Mouse (Mus musculus) 416B (cell line): ENCODE data around the gene Ermard.
"Not testable (repeated sequence)": the region's sequence is repeated elsewhere in the genome, so short reads cannot be mapped to it uniquely, and the experiment has no call there.

ENCODE experiments used
- DNase-seq: peaks from one replicate; pipeline ENCODE4 v3.0.0; 2011; ENCODE audit warnings: low read depth

Ermard gene

DNA sequence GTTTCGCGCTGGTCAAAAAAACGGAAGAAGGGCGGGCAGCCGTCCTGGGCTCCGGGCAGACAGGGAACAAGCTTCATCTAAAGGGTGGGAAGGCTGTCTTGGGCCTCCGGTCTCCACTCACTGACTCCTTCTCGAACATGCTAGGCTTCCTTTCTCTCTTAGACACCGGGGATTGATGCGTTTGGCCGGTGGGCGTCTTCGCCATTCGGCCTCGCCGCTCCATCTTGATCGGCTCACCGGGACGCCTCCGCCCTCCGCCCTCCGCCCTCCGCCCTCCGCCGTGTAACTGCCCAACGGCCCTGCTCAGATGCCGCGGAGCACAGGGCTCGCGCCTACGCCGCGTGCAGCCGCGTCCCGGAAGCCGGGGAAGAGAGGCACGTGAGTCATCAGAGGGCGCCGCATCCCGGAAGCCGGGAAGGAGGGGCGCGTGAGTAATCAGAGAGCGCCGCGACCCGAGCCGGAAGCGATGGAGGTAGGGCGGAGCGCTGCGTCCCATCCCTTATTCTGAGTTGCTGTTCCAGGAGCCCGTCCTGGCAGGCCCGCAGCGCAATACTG lies at the start of gene Ermard, which contains the start of the genes Tcte3 and Gm3448:
TSS of gene Ermard (plus strand) at position 34 of the 555 bp plus-strand sequence.
TSS of gene Tcte3 (minus strand) at position 314 of the 555 bp plus-strand sequence.
TSS of gene Gm3448 (minus strand) at position 363 of the 555 bp plus-strand sequence.
- DNase-seq: not testable (repeated sequence)

DNA sequence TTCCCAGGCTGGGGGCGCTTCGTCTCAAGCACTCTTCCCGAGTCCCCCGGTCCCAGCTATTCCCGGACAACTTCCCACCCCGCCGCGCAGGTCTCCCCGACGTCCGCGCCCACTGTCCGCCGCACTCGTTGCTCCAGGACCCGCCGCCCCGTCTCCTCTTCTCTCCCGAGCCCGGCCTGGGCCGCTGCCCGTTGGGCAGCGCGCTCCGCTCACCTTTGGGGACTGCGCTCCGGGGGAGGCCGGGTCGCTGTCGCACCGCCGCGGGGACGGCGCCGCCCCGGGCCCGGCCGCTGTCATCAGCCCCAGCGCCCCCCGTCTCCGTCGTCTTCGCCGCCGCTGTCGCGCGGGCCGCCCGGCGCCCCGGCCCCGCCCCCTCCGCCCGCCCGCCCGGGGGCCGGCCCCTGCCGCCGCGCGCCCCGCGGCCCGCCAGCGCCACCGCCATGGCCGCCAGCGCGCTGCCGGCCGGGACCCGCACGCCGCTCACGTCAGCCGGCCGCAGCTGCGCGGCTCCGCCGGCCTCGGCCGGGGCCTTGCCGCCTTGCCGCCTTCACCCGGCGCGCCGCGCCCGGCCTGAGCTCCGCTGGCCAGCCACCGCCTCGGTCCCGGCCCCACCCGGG lies 48.4 kb upstream of the Ermard start:
- DNase-seq: not testable (repeated sequence)

DNA sequence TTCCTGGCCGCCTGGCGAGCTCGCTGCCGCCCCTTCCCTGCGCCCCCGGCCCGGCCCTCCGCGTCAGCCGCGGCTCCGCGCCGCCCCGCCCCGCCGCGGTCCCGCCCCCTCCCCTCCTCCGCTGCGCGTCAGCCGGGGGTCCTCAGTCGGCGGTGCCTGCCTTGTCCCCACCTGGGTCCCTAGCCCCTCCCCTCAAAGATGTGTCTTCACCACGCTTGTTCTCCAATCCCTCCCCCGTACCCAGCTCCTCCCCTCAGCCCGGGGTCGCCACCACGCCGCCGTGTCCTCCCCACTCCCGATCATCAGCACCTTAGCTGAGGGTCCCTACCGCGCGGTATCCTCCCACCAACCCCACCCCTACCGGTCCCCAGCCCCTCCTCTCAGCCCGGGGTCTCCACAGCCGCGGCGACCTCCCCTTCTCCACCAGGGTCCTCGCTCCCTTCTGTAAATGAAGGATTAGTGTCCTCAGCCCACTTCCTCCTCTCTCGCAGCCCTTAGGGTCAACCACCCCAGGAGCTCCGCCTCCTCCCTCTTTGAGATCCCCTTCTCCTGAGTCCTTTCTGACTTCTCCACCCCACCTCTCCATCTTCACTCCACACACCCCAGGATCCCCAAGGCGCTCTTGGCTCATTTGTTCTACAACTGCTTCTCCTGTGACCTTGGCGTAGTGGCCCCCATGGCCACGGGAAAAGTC lies 47.7 kb upstream of the Ermard start:
- not testable (repeated sequence) for DNase-seq

DNA sequence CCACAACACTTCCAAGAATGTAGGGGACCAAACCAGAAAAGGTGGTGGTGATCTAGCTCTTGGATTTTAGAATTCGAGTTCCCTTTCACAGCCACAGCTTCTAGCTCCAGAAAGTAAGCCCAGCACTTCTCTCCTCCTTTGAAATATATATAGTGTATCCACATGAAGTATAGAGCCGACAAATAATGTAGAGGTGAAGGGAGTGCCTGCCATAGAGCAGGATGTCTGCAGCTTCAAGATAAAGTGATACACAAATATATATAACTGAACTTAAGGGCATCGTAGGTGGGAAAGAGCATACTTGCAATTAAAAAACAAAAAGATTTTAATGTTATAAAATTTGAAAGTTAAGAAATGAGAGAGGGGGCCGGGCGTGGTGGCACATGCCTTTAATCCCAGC lies 46.9 kb upstream of the Ermard start:
- not testable (repeated sequence) for DNase-seq

DNA sequence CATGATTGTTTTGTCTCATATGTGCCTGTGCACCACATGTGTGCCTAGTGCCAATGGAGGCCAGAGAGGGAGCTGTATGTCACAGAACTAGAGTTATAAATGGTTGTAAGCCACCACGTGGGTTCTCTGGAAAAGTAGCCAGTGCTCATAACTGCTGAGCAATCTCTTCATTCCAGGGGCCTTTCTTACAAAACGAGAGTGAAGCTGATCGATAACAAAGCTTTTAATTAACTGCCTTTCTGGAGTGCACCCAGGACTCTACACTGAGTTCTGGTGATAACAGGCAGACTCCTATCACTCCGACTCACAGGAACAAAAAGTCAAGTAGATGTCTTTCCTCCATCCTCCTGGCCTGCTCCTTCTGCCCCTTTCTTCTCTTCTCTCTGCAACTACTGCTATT lies 41.0 kb upstream of the Ermard start:
- not testable (repeated sequence) for DNase-seq

DNA sequence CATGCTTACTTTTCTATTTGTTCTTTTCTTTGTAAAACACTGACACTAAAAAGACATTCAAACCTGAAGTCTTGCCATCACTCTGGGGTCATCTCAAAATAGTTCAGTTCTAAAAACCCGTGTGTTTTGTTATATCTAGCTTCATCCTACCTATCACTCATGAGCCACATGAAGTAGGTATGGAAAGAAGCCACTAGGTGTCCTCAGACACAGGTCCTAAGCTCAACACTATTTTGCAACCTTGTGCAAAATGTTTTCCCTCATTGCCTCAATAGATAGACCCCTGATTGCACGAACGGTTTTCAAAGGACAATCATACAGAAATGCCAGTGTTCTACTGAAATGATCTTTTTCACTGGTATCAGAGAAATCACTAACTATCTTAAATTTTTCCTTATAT lies 31.9 kb upstream of the Ermard start:
- DNase-seq: not testable (repeated sequence)

DNA sequence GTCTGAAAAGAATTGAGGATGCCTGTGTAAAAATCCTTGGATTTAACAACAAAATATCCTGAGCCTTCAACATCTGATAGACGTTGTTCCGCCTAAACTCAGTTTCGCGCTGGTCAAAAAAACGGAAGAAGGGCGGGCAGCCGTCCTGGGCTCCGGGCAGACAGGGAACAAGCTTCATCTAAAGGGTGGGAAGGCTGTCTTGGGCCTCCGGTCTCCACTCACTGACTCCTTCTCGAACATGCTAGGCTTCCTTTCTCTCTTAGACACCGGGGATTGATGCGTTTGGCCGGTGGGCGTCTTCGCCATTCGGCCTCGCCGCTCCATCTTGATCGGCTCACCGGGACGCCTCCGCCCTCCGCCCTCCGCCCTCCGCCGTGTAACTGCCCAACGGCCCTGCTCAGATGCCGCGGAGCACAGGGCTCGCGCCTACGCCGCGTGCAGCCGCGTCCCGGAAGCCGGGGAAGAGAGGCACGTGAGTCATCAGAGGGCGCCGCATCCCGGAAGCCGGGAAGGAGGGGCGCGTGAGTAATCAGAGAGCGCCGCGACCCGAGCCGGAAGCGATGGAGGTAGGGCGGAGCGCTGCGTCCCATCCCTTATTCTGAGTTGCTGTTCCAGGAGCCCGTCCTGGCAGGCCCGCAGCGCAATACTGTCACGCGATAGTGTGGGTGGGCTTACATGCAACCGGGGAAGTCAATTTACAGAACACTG lies 31.1 kb upstream of the Ermard start, which contains the start of gene Gm3435:
TSS of gene Gm3435 (plus strand) at position 471 of the 708 bp plus-strand sequence.
- not testable (repeated sequence) for DNase-seq

DNA sequence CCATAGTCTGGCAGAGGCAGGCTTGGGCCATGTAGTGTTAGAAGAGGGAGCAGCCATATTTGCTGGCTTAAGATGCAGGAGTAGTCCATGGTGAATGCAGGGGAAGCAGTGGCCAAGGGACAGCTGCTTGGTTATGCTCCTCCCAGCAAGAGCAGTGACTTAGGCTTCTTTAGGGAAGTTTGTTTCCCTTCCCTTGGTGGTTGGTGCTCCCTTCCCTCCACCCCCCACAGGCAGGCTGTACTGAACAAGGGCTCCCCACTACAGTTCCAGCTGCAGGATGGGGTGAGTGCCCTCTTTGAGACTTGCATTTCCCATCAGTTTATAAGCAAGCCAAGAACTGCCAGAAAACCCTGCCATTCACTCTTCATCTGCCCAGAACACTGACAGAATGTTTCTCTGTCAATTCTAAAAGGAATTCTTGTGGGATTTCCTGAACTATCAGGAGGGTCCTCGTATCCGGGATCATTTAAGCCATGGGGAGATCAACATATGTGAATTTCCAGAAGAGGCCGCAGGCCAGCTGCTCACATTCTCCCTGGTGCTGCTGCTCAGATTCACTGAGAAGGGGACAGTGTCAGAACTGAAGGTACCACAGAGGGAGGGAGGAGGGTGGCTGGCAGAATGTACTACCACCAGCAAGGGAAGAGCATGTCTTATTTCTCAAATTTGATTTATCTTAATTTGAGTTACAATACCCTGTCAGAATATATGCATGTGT lies 19.3 kb upstream of the Ermard start:
- DNase-seq: not testable (repeated sequence)

DNA sequence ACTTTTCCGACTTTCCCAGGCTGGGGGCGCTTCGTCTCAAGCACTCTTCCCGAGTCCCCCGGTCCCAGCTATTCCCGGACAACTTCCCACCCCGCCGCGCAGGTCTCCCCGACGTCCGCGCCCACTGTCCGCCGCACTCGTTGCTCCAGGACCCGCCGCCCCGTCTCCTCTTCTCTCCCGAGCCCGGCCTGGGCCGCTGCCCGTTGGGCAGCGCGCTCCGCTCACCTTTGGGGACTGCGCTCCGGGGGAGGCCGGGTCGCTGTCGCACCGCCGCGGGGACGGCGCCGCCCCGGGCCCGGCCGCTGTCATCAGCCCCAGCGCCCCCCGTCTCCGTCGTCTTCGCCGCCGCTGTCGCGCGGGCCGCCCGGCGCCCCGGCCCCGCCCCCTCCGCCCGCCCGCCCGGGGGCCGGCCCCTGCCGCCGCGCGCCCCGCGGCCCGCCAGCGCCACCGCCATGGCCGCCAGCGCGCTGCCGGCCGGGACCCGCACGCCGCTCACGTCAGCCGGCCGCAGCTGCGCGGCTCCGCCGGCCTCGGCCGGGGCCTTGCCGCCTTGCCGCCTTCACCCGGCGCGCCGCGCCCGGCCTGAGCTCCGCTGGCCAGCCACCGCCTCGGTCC lies 17.0 kb upstream of the Ermard start:
- not testable (repeated sequence) for DNase-seq

DNA sequence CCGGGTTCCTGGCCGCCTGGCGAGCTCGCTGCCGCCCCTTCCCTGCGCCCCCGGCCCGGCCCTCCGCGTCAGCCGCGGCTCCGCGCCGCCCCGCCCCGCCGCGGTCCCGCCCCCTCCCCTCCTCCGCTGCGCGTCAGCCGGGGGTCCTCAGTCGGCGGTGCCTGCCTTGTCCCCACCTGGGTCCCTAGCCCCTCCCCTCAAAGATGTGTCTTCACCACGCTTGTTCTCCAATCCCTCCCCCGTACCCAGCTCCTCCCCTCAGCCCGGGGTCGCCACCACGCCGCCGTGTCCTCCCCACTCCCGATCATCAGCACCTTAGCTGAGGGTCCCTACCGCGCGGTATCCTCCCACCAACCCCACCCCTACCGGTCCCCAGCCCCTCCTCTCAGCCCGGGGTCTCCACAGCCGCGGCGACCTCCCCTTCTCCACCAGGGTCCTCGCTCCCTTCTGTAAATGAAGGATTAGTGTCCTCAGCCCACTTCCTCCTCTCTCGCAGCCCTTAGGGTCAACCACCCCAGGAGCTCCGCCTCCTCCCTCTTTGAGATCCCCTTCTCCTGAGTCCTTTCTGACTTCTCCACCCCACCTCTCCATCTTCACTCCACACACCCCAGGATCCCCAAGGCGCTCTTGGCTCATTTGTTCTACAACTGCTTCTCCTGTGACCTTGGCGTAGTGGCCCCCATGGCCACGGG lies 16.4 kb upstream of the Ermard start:
- not testable (repeated sequence) for DNase-seq

DNA sequence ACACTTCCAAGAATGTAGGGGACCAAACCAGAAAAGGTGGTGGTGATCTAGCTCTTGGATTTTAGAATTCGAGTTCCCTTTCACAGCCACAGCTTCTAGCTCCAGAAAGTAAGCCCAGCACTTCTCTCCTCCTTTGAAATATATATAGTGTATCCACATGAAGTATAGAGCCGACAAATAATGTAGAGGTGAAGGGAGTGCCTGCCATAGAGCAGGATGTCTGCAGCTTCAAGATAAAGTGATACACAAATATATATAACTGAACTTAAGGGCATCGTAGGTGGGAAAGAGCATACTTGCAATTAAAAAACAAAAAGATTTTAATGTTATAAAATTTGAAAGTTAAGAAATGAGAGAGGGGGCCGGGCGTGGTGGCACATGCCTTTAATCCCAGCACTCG lies 15.5 kb upstream of the Ermard start:
- not testable (repeated sequence) for DNase-seq

DNA sequence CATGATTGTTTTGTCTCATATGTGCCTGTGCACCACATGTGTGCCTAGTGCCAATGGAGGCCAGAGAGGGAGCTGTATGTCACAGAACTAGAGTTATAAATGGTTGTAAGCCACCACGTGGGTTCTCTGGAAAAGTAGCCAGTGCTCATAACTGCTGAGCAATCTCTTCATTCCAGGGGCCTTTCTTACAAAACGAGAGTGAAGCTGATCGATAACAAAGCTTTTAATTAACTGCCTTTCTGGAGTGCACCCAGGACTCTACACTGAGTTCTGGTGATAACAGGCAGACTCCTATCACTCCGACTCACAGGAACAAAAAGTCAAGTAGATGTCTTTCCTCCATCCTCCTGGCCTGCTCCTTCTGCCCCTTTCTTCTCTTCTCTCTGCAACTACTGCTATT lies 9.6 kb upstream of the Ermard start:
- not testable (repeated sequence) for DNase-seq

DNA sequence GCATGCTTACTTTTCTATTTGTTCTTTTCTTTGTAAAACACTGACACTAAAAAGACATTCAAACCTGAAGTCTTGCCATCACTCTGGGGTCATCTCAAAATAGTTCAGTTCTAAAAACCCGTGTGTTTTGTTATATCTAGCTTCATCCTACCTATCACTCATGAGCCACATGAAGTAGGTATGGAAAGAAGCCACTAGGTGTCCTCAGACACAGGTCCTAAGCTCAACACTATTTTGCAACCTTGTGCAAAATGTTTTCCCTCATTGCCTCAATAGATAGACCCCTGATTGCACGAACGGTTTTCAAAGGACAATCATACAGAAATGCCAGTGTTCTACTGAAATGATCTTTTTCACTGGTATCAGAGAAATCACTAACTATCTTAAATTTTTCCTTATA lies 553 bp upstream of the Ermard start:
- DNase-seq: not testable (repeated sequence)

DNA sequence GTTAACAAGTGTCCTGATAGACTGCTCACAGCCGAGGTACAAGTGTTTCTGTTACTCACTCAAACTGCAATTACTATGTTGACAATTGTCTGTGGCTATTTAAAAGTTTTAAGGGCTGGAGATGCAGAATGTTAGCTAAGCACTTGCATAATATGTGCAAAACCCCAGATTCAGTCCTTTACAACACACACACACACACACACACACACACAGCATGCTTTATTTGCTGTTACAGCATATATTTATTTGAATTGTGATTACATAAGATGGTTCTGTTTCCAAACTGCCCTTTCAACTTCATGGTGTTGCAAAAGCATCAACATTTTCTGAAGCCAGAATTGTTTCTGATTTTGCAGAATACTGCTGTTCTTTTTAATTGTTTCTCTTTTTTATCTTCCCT lies 9.3 kb downstream of the Ermard start:
- not testable (repeated sequence) for DNase-seq

DNA sequence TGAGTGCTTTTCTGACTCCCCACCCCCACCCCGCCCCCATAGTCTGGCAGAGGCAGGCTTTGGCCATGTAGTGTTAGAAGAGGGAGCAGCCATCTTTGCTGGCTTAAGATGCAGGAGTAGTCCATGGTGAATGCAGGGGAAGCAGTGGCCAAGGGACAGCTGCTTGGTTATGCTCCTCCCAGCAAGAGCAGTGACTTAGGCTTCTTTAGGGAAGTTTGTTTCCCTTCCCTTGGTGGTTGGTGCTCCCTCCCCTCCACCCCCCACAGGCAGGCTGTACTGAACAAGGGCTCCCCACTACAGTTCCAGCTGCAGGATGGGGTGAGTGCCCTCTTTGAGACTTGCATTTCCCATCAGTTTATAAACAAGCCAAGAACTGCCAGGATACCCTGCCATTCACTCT lies 11.8 kb downstream of the Ermard start:
- DNase-seq: not testable (repeated sequence)

DNA sequence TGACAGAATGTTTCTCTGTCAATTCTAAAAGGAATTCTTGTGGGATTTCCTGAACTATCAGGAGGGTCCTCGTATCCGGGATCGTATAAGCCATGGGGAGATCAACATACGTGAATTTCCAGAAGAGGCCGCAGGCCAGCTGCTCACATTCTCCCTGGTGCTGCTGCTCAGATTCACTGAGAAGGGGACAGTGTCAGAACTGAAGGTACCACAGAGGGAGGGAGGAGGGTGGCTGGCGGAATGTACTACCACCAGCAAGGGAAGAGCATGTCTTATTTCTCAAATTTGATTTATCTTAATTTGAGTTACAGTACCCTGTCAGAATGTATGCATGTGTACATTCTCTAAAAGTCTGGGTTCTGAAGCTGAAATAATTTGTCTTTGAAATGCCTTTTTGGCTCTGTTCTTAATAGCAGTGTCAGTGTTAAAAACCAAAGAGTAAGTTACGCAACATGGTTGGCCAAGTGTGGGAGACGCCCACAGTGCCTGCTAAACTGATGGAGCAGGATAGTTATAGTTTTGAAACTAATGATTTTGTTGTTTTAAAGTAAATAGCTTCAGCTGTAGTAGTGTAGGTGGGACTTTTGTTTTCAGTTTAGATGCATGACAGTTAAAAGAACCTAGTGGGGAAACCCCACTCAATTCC lies 12.3 kb downstream of the Ermard start:
- DNase-seq: not testable (repeated sequence)

DNA sequence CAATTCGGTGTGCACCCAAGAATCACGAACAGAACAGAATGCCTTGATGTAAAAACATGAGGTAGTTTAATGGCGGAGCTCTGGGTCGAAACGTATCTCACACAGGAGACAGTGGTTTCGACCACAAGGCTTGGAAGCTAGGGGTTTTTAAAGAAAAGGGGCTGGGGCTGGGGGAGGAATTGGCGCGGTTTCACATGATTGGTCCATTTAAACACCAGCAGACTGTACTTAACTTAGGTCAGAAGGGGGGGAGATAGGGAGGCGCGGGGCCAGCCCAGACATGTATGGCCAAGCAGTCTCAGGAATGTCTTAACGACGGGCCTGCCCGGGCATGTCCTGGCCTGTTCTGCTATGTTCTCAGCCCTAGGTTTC lies 12.8 kb downstream of the Ermard start:
- not testable (repeated sequence) for DNase-seq

DNA sequence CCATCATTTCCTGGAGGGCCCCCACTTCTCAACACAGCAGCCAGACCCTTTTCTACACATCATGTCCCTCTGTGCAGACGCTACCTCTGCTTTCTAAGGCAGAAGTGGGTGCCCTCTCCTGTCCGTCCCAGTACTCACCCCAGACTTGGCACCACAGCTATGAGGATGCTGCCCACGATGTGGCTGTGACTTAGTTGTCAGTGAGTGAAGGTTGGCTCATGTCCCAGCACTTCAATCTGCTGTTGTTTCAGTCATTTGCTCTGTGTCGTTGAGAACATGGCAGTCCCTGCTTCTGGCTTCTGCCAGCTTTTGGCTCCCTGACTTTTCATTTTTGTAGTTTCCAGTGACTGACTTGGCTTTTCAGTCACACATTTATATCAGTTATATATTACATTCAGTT lies 14.9 kb downstream of the Ermard start:
- DNase-seq: peak; percentile 68

DNA sequence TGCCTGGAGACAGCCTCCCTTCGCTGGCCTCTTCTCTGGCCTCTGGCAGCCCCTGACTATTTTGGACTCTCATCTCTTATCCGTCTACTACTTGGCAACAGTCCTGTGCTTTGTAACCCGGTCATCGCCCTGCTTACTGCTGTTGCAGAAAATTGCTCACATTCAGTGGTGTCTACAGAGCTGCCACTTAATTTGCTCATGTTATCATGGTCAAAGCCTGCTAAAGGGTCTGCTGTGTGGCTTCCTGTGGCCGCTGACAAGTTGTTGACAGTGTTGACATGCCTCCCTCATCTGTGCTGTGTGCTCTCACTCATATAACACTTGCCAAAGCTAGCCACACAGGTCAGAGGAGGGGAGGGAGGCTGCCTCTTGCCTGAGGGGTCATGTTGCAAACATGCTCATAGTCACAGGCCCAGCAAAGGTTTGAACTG lies 17.2 kb downstream of the Ermard start:
- DNase-seq: peak; percentile 18

DNA sequence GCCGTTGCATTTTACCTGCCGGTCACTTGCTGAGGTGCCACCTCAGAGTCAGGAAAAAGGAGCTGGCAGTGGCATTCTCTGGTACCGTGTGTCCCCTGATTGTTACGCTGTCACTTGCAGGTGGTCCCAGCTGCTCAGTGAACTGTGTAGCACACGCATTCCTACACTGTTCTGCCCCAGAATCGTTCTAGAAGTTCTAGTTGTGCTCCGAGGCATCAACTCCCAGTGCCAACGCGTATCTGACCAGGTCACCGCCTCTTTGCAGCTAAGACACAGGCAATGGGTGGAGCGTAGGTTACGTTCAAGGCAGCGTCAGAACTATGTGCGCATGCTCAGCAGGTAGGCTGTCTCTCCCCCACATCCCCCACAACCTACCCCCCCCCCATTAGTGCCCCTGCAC lies 18.6 kb downstream of the Ermard start:
- no peak for DNase-seq
